Mouse (Mus musculus) hindbrain, embryonic 12.5 days (tissue): Measurements from ENCODE around the gene Procr. TPM values are rescaled to one million over a fixed set of nuclear protein-coding genes. Genes with fewer than 3 reads are reported as not detected.

Source experiments
- ATAC-seq: fragments of 200-750 bp; cut with Nextera tagmentation; 2 replicates; pipeline ENCODE4 v1.8.0; 2017; ENCODE audit warnings: moderate TSS enrichment; ENCODE audit not compliant: low FRiP score
- H3K27ac ChIP-seq: fragments of 300-500 bp; sonication (generic); 2 replicates; pipeline ENCODE4 v1.5.1; 2016; ENCODE audit warnings: mild to moderate bottlenecking
- H3K27me3 ChIP-seq: fragments of 300-500 bp; sonication (generic); 2 replicates; pipeline ENCODE4 v1.6.1; 2016; ENCODE audit warnings: mild to moderate bottlenecking
- H3K36me3 ChIP-seq: fragments of 300-500 bp; sonication (generic); 2 replicates; pipeline ENCODE4 v1.6.1; 2016; ENCODE audit warnings: mild to moderate bottlenecking
- H3K4me1 ChIP-seq: fragments of 300-500 bp; sonication (generic); 2 replicates; pipeline ENCODE4 v1.6.1; 2016
- H3K4me2 ChIP-seq: fragments of 300-500 bp; sonication (generic); replicated peaks from 2 replicates; pipeline ENCODE4 v1.6.1; 2016; ENCODE audit warnings: mild to moderate bottlenecking
- H3K4me3 ChIP-seq: fragments of 300-500 bp; sonication (generic); 2 replicates; pipeline ENCODE4 v1.5.1; 2016; ENCODE audit warnings: mild to moderate bottlenecking
- H3K9ac ChIP-seq: fragments of 300-500 bp; sonication (generic); 2 replicates; pipeline ENCODE4 v1.6.1; 2016; ENCODE audit warnings: mild to moderate bottlenecking, moderate library complexity
- H3K9me3 ChIP-seq: fragments of 300-500 bp; sonication (generic); replicated peaks from 2 replicates; pipeline ENCODE4 v1.6.1; 2016; ENCODE audit warnings: mild to moderate bottlenecking
- WGBS: fragments of 180-500 bp; shearing (Covaris S2); methylation state at CpG from one replicate; pipeline ENCODE4 v1.1.7; 2016; 5-methylcytosine and 5-hydroxymethylcytosine counted together
- polyA plus RNA-seq: library from polyadenylated mRNA; unstranded; fragments of >200 nt; fragmentation: Nextera tagmentation; extraction: Ambion mirVana; gene quantifications from 2 replicates; pipeline ENCODE4 v1.2.1, GENCODE M21; 2016

Procr gene
- polyA plus RNA-seq, 1 experiment from 2014 or later: 3.4 TPM

DNA sequence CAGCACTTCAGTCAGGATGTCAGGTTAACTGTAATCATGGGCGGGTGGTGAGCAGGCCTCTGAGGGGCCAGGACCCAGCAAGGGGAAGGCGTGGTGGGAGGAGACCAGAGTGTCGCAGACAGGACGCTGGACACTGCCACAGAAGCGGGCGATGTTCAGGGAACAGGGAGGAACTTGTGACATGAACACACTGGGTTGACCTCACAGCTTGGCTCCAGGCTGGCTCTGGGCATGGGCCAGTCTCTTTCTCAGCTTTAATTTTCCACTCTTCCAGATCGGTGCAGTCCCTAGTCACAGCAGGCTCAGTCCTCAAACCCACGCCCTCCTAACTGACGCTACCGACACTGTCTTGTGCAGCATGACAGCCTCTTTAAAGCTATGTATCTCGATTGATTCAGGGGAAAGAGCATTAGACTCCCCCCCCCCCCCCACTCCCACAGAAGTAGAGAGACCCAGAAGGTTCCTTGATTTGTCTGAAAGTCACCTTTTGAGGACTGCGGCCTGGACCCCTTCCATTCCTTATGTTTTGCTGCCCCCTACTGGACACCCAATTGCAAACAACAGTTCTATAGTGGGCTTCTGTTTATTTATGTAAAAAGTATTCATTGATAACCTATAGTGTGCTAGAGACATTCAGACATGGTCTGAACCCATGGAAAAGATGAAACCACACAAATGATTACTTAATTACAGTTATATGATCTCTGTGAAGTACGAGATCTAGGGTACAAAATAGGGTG is 13.9 kb downstream of the Procr start:
- 58% methylated on average over 13 of the region's 13 CpGs for WGBS
- no peak for ATAC-seq
- H3K27ac ChIP-seq: no peak overlapping the region

DNA sequence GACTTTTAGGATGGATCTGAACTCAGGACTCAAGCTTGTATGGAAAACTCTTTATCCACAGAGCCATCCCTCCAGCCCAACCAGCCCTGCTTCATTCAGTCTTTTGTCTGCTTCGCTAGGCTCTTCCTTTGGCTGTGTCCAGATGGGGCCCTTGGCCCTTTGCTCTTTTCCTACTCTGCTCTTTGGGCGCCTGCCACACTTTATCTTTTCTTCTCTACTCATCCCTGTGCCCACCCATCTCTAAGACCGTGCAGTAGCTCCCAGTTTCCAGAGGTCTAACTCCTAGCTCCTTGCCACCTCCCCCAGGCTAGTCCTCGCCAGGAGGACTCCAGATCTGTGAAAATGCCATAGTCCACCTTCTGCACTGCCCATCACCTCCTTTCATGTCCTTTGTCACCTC is 22.7 kb downstream of the Procr start:
- Histone ChIP-seq H3K27ac (no peak overlapping the region), H3K4me1 (peaks cover 24% of the 10 kb centered on the region), H3K27me3 (peaks cover 35% of the 10 kb centered on the region), H3K36me3 (no peaks in the 10 kb centered on the region), H3K4me2 (no peak overlapping the region), H3K9me3 (no peaks in the 10 kb centered on the region), H3K4me3 (no peak overlapping the region), H3K9ac (no peak overlapping the region)
- no peak for ATAC-seq
- WGBS: 60% methylated on average over 4 of the region's 4 CpGs

More for the DNA sequence above, 13.9 kb downstream of the Procr start:
- Histone ChIP-seq H3K4me3 (no peak overlapping the region), H3K4me2 (no peak overlapping the region), H3K4me1 (no peaks in the 10 kb centered on the region), H3K27me3 (peaks cover 5% of the 10 kb centered on the region; the same call in 1 of the 2 replicates), H3K9me3 (no peaks in the 10 kb centered on the region), H3K36me3 (no peaks in the 10 kb centered on the region), H3K9ac (no peak overlapping the region)

DNA sequence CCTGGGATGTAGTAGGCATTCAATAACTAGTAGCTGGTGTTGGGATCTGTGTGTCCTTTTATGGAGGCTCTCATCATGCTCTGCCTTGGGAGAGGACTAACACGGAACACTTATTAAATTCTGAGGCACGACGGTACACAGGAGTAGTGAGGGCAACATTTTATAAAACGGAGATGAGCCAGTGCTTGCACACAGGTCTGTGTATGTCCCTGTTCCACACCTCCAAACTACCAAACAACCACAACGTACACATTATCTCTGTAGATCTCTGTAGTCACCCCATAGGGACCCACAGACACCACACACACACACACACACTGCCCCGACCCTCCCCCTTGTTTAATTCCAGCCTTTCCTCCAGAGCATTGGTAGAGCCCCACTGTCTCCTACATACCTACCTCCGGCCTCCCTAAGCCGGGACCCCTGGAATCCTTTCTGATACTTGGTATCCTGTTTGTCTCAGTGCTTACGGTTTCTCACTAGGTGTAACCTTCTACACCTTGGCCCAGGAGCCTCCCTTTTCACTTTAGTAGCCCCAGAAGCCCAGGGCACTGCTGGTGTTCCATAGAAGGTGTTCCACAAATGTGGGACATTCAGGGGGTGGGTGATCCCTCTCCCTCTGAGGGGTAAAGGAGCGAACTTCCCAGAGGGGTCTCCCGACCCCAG is 23.5 kb downstream of the Procr start:
- Histone ChIP-seq H3K27me3 (peaks cover 31% of the 10 kb centered on the region), H3K9me3 (no peaks in the 10 kb centered on the region), H3K9ac (no peak overlapping the region), H3K4me1 (peaks cover 30% of the 10 kb centered on the region), H3K4me3 (peak overlapping the region; percentile 74), H3K27ac (0 out of 2 replicates have a peak overlapping the region, but pooled peaks have one; percentile 12), H3K36me3 (no peaks in the 10 kb centered on the region), H3K4me2 (peak overlapping the region; percentile 84; the same call in 1 of the 2 replicates)
- no peak for ATAC-seq
- WGBS: 61% methylated on average over 11 of the region's 11 CpGs

DNA sequence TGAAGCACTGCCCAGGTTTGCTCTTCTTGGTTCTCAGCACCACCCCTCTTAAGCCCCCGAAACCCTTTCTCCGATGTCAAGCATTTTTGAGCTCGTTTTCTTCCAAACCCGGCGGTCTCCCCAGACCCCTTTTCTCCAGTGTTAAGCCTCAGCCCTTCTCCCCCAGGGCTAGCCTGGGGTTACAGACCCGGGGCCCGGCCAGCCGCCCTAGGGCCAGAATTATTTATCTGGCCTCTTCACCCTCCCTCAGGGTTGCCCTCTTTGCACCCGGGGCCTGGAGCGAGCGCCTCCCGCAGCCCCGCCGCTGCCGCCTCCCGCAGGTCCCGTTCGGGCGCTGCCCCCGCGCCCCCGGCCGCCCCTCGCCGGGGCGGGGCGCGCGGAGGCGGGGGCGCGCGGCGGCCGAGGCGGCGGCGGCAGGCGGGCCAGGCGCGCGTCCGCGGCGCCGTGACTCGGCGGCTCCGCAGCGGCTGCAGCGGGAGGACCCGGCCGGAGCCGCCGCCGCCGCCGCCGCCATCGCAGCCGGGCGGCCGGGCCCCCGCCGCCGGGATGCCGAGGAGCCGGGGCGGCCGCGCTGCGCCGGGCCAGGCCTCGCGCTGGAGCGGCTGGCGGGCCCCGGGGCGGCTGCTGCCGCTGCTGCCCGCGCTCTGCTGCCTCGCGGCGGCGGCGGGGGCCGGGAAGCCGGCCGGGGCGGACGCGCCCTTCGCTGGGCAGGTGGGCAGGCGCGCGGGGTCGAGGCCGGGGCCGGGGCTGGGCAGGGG is 24.2 kb downstream of the Procr start, which contains the start of gene Mmp24:
Gene Mmp24 (plus strand): TSS at position 416 of the 758 bp plus-strand sequence.
- H3K9ac ChIP-seq: peak within 1 kb of the TSS; percentile 90
- 2% methylated on average over 66 of the region's 100 CpGs for WGBS
- peaks cover 30% of the 10 kb centered on the region for H3K4me1 ChIP-seq
- peak within 1 kb of the TSS; percentile 87 for H3K27ac ChIP-seq
- H3K4me2 ChIP-seq: peak within 1 kb of the TSS; percentile 84
- H3K4me3 ChIP-seq: peak within 1 kb of the TSS; percentile 74
- no peaks in the 10 kb centered on the region for H3K9me3 ChIP-seq
- H3K27me3 ChIP-seq: peaks cover 35% of the 10 kb centered on the region
- no peaks in the 10 kb centered on the region for H3K36me3 ChIP-seq
- no peak for ATAC-seq

- peak overlapping the region; percentile 84 for H3K4me2 ChIP-seq
- ATAC-seq: peak; percentile 71
- H3K4me1 ChIP-seq: peaks cover 30% of the 10 kb centered on the region
- peak overlapping the region; percentile 90 for H3K9ac ChIP-seq
- H3K27ac ChIP-seq: peak overlapping the region; percentile 87
- H3K9me3 ChIP-seq: no peaks in the 10 kb centered on the region
- H3K4me3 ChIP-seq: peak overlapping the region; percentile 74
- WGBS: 1% methylated on average over 43 of the region's 44 CpGs
- H3K36me3 ChIP-seq: no peaks in the 10 kb centered on the region
- H3K27me3 ChIP-seq: peaks cover 35% of the 10 kb centered on the region
These were observed 24.9 kb downstream of the Procr start for GRCm38 (mm10) chr2:155775685-155776263.

- H3K9ac ChIP-seq: 0 out of 2 replicates have a peak overlapping the region, but pooled peaks have one; percentile 14
- H3K4me3 ChIP-seq: no peak overlapping the region
- H3K27me3 ChIP-seq: peaks cover 35% of the 10 kb centered on the region
- no peaks in the 10 kb centered on the region for H3K9me3 ChIP-seq
- ATAC-seq: no peak
- no peak overlapping the region for H3K27ac ChIP-seq
- H3K4me1 ChIP-seq: peaks cover 30% of the 10 kb centered on the region
- WGBS: 72% methylated on average over 10 of the region's 10 CpGs
- H3K36me3 ChIP-seq: no peaks in the 10 kb centered on the region
- H3K4me2 ChIP-seq: peak overlapping the region; percentile 30; the same call in 1 of the 2 replicates
These were observed 26.1 kb downstream of the Procr start for GRCm38 (mm10) chr2:155776824-155777687.

GRCm38 (mm10) chr2:155777688-155777985 is 26.7 kb downstream of the Procr start:
- no peak for ATAC-seq
- Histone ChIP-seq H3K9ac (no peak overlapping the region), H3K27me3 (peaks cover 35% of the 10 kb centered on the region), H3K4me1 (peaks cover 30% of the 10 kb centered on the region), H3K4me3 (no peak overlapping the region), H3K27ac (no peak overlapping the region), H3K36me3 (no peaks in the 10 kb centered on the region), H3K9me3 (no peaks in the 10 kb centered on the region), H3K4me2 (peak overlapping the region; percentile 30)
- 64% methylated on average over 4 of the region's 4 CpGs for WGBS

GRCm38 (mm10) chr2:155778004-155778403 is 27.1 kb downstream of the Procr start:
- no peak overlapping the region for H3K9ac ChIP-seq
- no peak for ATAC-seq
- 46% methylated on average over 6 of the region's 6 CpGs for WGBS
- no peak overlapping the region for H3K4me3 ChIP-seq
- H3K27ac ChIP-seq: no peak overlapping the region
- peak overlapping the region; percentile 30 for H3K4me2 ChIP-seq
- peaks cover 33% of the 10 kb centered on the region for H3K27me3 ChIP-seq
- H3K36me3 ChIP-seq: no peaks in the 10 kb centered on the region
- H3K4me1 ChIP-seq: peaks cover 30% of the 10 kb centered on the region
- no peaks in the 10 kb centered on the region for H3K9me3 ChIP-seq

- 58% methylated on average over 7 of the region's 7 CpGs for WGBS
- H3K9ac ChIP-seq: 0 out of 2 replicates have a peak overlapping the region, but pooled peaks have one; percentile 23
- no peaks in the 10 kb centered on the region for H3K9me3 ChIP-seq
- H3K27me3 ChIP-seq: peaks cover 23% of the 10 kb centered on the region
- H3K4me2 ChIP-seq: no peak overlapping the region
- no peaks in the 10 kb centered on the region for H3K36me3 ChIP-seq
- no peak for ATAC-seq
- H3K27ac ChIP-seq: no peak overlapping the region
- H3K4me1 ChIP-seq: peaks cover 30% of the 10 kb centered on the region
- H3K4me3 ChIP-seq: no peak overlapping the region
These were observed 28.1 kb downstream of the Procr start for GRCm38 (mm10) chr2:155779066-155779465.

- H3K9ac ChIP-seq: no peak overlapping the region
- H3K4me3 ChIP-seq: no peak overlapping the region
- no peaks in the 10 kb centered on the region for H3K9me3 ChIP-seq
- peaks cover 18% of the 10 kb centered on the region for H3K27me3 ChIP-seq
- H3K4me1 ChIP-seq: peaks cover 30% of the 10 kb centered on the region
- H3K36me3 ChIP-seq: no peaks in the 10 kb centered on the region
- ATAC-seq: no peak
- no peak overlapping the region for H3K27ac ChIP-seq
- H3K4me2 ChIP-seq: no peak overlapping the region
- 86% methylated on average over 3 of the region's 3 CpGs for WGBS
These were observed 28.6 kb downstream of the Procr start for GRCm38 (mm10) chr2:155779506-155779905.

DNA sequence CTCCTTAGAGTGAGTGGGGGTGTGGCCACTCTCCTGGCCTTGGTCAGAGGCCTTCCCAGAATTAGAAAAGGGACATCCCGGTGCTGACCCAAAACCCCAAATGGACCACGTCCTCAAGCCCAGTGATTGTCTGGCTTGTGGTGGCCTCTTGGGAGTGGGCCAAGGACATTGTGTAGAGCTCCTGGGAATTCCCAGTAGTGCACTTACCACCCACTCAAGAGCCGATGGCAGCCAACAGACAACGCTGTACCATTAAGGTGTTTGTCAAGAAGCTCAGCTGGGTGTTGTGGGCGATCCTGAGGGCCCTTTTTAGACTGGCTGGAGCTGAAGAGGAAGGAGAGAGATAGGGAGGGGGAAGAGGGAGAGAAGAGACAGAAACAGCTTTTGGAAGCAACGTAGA is 33.6 kb downstream of the Procr start:
- no peak overlapping the region for H3K27ac ChIP-seq
- H3K4me3 ChIP-seq: no peak overlapping the region
- no peak overlapping the region for H3K4me2 ChIP-seq
- no peaks in the 10 kb centered on the region for H3K36me3 ChIP-seq
- peaks cover 5% of the 10 kb centered on the region; the same call in 1 of the 2 replicates for H3K27me3 ChIP-seq
- 75% methylated on average over 6 of the region's 6 CpGs for WGBS
- no peaks in the 10 kb centered on the region for H3K4me1 ChIP-seq
- H3K9ac ChIP-seq: no peak overlapping the region
- H3K9me3 ChIP-seq: no peaks in the 10 kb centered on the region
- no peak for ATAC-seq
